Mouse (Mus musculus) cerebellum, adult 9-10 months (tissue): ENCODE data around the gene Olfr1371.
"Not testable (repeated sequence)": the region's sequence is repeated elsewhere in the genome, so short reads cannot be mapped to it uniquely, and the experiment has no call there.

Source experiments
- DNase-seq: peaks from one replicate; pipeline ENCODE4 v3.0.0; 2022

The Olfr1371 gene

GRCm38 (mm10) chr11:52223968-52224682, 10.3 kb upstream of the Olfr1371 start:
- DNase-seq = no peak

- DNase-seq = no peak
Measured at GRCm38 (mm10) chr11:52222891-52223290, 9.1 kb upstream of the Olfr1371 start.

- DNase-seq = not testable (repeated sequence)
Measured at GRCm38 (mm10) chr11:52221921-52222320, 8.1 kb upstream of the Olfr1371 start.

- DNase-seq = peak; percentile 56
Measured at GRCm38 (mm10) chr11:52220282-52220681, 6.5 kb upstream of the Olfr1371 start.

- DNase-seq = not testable (repeated sequence)
Measured at GRCm38 (mm10) chr11:52196496-52197023, 17.2 kb downstream of the Olfr1371 start.

GRCm38 (mm10) chr11:52180651-52181050, 33.1 kb downstream of the Olfr1371 start:
- DNase-seq = not testable (repeated sequence)

- DNase-seq = peak; percentile 3
Measured at GRCm38 (mm10) chr11:52179897-52180296, 33.9 kb downstream of the Olfr1371 start.

GRCm38 (mm10) chr11:52168461-52168860, 45.3 kb downstream of the Olfr1371 start:
- DNase-seq = no peak

- DNase-seq = not testable (repeated sequence)
Measured at GRCm38 (mm10) chr11:52167901-52168302, 45.9 kb downstream of the Olfr1371 start.

- peak; percentile 4 for DNase-seq
Measured at GRCm38 (mm10) chr11:52167126-52167525, 46.7 kb downstream of the Olfr1371 start.

GRCm38 (mm10) chr11:52163926-52164325, 49.9 kb downstream of the Olfr1371 start:
- no peak for DNase-seq
